Mouse (Mus musculus): ENCODE measurements at regions not wholly inside any gene's neighbourhood (a gene's known extent, or its start where the extent isn't known, plus 50 kb on each side); places are given as distances from the start of the nearest gene placed in this dataset.

- no peak for DNase-seq (ENCODE audit: extremely low read depth, low read depth, low spot score)
These were observed 124.1 kb downstream of the Hlx start for GRCm38 (mm10) chr1:184608338-184608737.

GRCm38 (mm10) chr1:184606541-184606940 is 125.9 kb downstream of the Hlx start:
- DNase-seq (ENCODE audit: extremely low read depth, low read depth, low spot score): no peak

- no peak for DNase-seq (ENCODE audit: extremely low read depth, low read depth, low spot score)
These were observed 126.8 kb downstream of the Hlx start for GRCm38 (mm10) chr1:184605666-184606065.

- no peak for DNase-seq (ENCODE audit: extremely low read depth, low read depth, low spot score)
These were observed 129.3 kb downstream of the Hlx start for GRCm38 (mm10) chr1:184603136-184603535.

GRCm38 (mm10) chr1:184595449-184595848 is 137.0 kb downstream of the Hlx start:
- DNase-seq (ENCODE audit: extremely low read depth, low read depth, low spot score): no peak

GRCm38 (mm10) chr1:184590634-184591033 is 141.8 kb downstream of the Hlx start:
- DNase-seq (ENCODE audit: extremely low read depth, low read depth, low spot score): no peak

GRCm38 (mm10) chr1:184589277-184589676 is 143.1 kb downstream of the Hlx start:
- DNase-seq (ENCODE audit: extremely low read depth, low read depth, low spot score): no peak

- DNase-seq (ENCODE audit: extremely low read depth, low read depth, low spot score): no peak
These were observed 147.9 kb downstream of the Hlx start for GRCm38 (mm10) chr1:184584505-184584874.

- DNase-seq (ENCODE audit: extremely low read depth, low read depth, low spot score): no peak
These were observed 148.5 kb downstream of the Hlx start for GRCm38 (mm10) chr1:184583751-184584504.

GRCm38 (mm10) chr1:184579475-184579874 is 152.9 kb downstream of the Hlx start:
- no peak for DNase-seq (ENCODE audit: extremely low read depth, low read depth, low spot score)

- DNase-seq (ENCODE audit: extremely low read depth, low read depth, low spot score): no peak
These were observed 155.9 kb downstream of the Hlx start for GRCm38 (mm10) chr1:184576527-184576926.

GRCm38 (mm10) chr1:184573325-184573724 is 159.1 kb downstream of the Hlx start:
- no peak for DNase-seq (ENCODE audit: extremely low read depth, low read depth, low spot score)

GRCm38 (mm10) chr1:184570681-184571080 is 161.7 kb downstream of the Hlx start:
- no peak for DNase-seq (ENCODE audit: extremely low read depth, low read depth, low spot score)

- no peak for DNase-seq (ENCODE audit: extremely low read depth, low read depth, low spot score)
These were observed 169.5 kb downstream of the Hlx start for GRCm38 (mm10) chr1:184562926-184563325.

GRCm38 (mm10) chr1:184562239-184562638 is 170.2 kb downstream of the Hlx start:
- DNase-seq (ENCODE audit: extremely low read depth, low read depth, low spot score): no peak

GRCm38 (mm10) chr1:184559543-184559942 is 172.9 kb downstream of the Hlx start:
- no peak for DNase-seq (ENCODE audit: extremely low read depth, low read depth, low spot score)

GRCm38 (mm10) chr1:184553791-184554190 is 178.6 kb downstream of the Hlx start:
- no peak for DNase-seq (ENCODE audit: extremely low read depth, low read depth, low spot score)

- DNase-seq (ENCODE audit: extremely low read depth, low read depth, low spot score): no peak
These were observed 181.9 kb downstream of the Hlx start for GRCm38 (mm10) chr1:184550491-184550890.

- DNase-seq (ENCODE audit: extremely low read depth, low read depth, low spot score): no peak
These were observed 184.7 kb downstream of the Hlx start for GRCm38 (mm10) chr1:184547650-184548235.

- DNase-seq (ENCODE audit: extremely low read depth, low read depth, low spot score): no peak
These were observed 186.2 kb downstream of the Hlx start for GRCm38 (mm10) chr1:184546140-184546661.

GRCm38 (mm10) chr1:184545111-184545510 is 187.3 kb downstream of the Hlx start:
- no peak for DNase-seq (ENCODE audit: extremely low read depth, low read depth, low spot score)

GRCm38 (mm10) chr1:184542321-184543115 is 189.9 kb downstream of the Hlx start:
- no peak for DNase-seq (ENCODE audit: extremely low read depth, low read depth, low spot score)

Measured in fat pad, adult 2 months (tissue).